Mouse (Mus musculus) olfactory bulb, adult 2 months (tissue): ENCODE results near the gene Rgs5.

Source experiments
- CTCF ChIP-seq: fragments of 200-500 bp; IDR thresholded peaks from 2 replicates; pipeline ENCODE4 v1.5.1; 2012; ENCODE audit warnings: low read depth, mild to moderate bottlenecking, low read length, moderate library complexity; ENCODE audit not compliant: insufficient read depth
- POLR2A ChIP-seq: fragments of 200-500 bp; IDR thresholded peaks from 2 replicates; pipeline ENCODE4 v1.6.1; 2012; ENCODE audit warnings: mild to moderate bottlenecking, low read depth, low read length, moderate library complexity; ENCODE audit not compliant: insufficient read depth

DNA sequence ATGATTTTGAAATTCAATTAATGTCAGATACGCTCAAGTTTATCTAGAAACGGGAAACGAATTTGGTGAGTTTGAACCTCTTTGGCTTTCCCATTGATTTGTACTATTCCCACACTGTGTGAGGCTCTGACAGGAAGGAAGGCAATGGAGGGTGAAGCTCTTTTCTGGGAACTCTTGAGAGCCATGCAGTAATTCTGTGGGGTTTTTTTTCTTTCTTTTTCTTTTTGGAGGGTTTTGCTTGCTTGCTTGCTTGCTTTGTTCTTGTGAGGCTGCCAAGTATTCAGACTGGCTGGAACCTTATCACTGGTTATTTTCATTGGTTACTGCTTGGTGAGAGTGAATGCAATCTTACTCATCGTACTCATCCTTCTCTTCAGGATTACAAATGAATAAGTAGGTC is 17.0 kb downstream of the Rgs5 start:
- TF ChIP-seq CTCF (no peak), POLR2A (no peak)
